Mouse (Mus musculus) midbrain, embryonic 11.5 days (tissue): ENCODE data around the gene Arf5. TPM values are rescaled to one million over a fixed set of nuclear protein-coding genes. Genes with fewer than 3 reads are reported as not detected.

Experiments
- ATAC-seq: fragments of 200-750 bp; cut with Nextera tagmentation; 2 replicates; pipeline ENCODE4 v1.8.0; 2017; ENCODE audit warnings: moderate TSS enrichment, moderate library complexity; ENCODE audit not compliant: low FRiP score
- DNase-seq: peaks from one replicate; pipeline ENCODE4 v3.0.0; 2015; ENCODE audit warnings: low spot score; ENCODE audit errors: missing footprints
- H3K27ac ChIP-seq: fragments of 300-500 bp; sonication (generic); 2 replicates; pipeline ENCODE4 v1.5.1; 2014; ENCODE audit warnings: low read depth, low read length
- H3K27me3 ChIP-seq: fragments of 300-500 bp; sonication (generic); 2 replicates; pipeline ENCODE4 v1.6.1; 2014; ENCODE audit warnings: mild to moderate bottlenecking, low read length, moderate library complexity, mixed read lengths; ENCODE audit not compliant: control insufficient read depth, insufficient read depth
- H3K36me3 ChIP-seq: fragments of 300-500 bp; sonication (generic); 2 replicates; pipeline ENCODE4 v1.6.1; 2014; ENCODE audit warnings: mild to moderate bottlenecking, low read length, moderate library complexity, mixed read lengths; ENCODE audit not compliant: control insufficient read depth, insufficient read depth
- H3K4me1 ChIP-seq: fragments of 300-500 bp; sonication (generic); 2 replicates; pipeline ENCODE4 v1.6.1; 2014; ENCODE audit warnings: low read length; ENCODE audit not compliant: control insufficient read depth, insufficient read depth
- H3K4me2 ChIP-seq: fragments of 300-500 bp; sonication (generic); 2 replicates; pipeline ENCODE4 v1.6.1; 2014; ENCODE audit warnings: mild to moderate bottlenecking, moderate library complexity
- H3K4me3 ChIP-seq: fragments of 300-500 bp; sonication (generic); 2 replicates; pipeline ENCODE4 v1.5.1; 2014; ENCODE audit warnings: low read depth, low read length
- H3K9ac ChIP-seq: fragments of 300-500 bp; sonication (generic); 2 replicates; pipeline ENCODE4 v1.6.1; 2014; ENCODE audit warnings: low read length
- H3K9me3 ChIP-seq: fragments of 300-500 bp; sonication (generic); 2 replicates; pipeline ENCODE4 v1.6.1; 2016; ENCODE audit warnings: low read length; ENCODE audit not compliant: control insufficient read depth
- WGBS: fragments of 180-500 bp; shearing (Covaris S2); extraction: QIAGEN DNeasy Blood & Tissue Kit; methylation state at CpG from one replicate; pipeline ENCODE4 v1.1.7; 2014; 5-methylcytosine and 5-hydroxymethylcytosine counted together
- polyA plus RNA-seq: library from polyadenylated mRNA; unstranded; fragments of >200 nt; fragmentation: Nextera tagmentation; extraction: Ambion mirVana; gene quantifications from 2 replicates; pipeline ENCODE4 v1.2.1, GENCODE M21; 2014

Arf5 gene
- polyA plus RNA-seq = 307 and 332 TPM in 2 replicates

DNA sequence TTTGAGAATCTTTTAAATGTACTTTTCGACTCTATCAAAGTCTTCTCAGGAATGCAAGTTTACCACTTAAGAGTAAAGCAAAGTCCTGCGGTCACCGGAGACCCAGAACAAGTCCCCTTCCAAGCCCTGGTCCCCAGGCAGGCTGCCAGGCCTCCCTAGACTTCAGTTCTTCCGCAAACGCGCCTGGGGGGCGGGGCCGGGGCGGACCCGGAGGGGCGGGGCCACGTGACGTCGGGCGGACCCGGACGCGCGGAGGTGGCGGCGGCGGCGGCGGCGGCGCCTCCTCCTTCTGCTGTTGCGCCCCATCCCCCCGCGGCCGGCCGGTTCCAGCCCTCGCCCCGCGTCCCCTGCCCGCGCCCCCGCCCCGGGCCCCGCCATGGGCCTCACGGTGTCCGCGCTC, at the start of gene Arf5:
Arf5 (plus strand) TSS at position 248 of the 400 bp plus-strand sequence.
- peak within 1 kb of the TSS; percentile 73 for H3K4me2 ChIP-seq
- peaks cover 3% of the 10 kb centered on the region; the same call in 1 of the 2 replicates for H3K36me3 ChIP-seq
- no peaks in the 10 kb centered on the region for H3K27me3 ChIP-seq
- ATAC-seq (peak; percentile 83), DNase-seq (peak; percentile 99)
- peaks cover 27% of the 10 kb centered on the region for H3K4me1 ChIP-seq
- peak within 1 kb of the TSS; percentile 57 for H3K27ac ChIP-seq
- H3K9ac ChIP-seq = peak within 1 kb of the TSS; percentile 95
- H3K9me3 ChIP-seq = no peaks in the 10 kb centered on the region
- H3K4me3 ChIP-seq = peak within 1 kb of the TSS; percentile 92
- 1% methylated on average over 34 of the region's 42 CpGs for WGBS

DNA sequence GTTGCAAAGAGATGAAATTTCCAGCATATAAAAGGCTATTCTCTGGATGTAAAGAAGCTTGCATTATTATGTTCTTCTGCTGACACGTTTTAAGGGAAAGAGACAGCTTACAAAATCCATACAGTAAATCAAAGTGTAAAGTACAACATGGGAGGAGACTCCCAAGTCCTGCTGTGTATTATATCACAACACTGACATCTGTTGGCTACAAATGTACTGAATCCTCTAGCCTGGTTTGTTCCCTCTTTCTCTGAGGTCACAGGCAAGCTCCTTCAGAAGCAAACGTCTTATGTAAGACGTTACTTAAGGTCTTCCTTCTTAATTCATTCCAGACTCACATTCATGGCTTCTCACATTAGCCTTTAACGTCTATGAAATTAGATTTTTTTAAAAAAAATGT, 41.4 kb upstream of the Arf5 start:
- H3K9ac ChIP-seq = no peak overlapping the region
- no peak for ATAC-seq

DNA sequence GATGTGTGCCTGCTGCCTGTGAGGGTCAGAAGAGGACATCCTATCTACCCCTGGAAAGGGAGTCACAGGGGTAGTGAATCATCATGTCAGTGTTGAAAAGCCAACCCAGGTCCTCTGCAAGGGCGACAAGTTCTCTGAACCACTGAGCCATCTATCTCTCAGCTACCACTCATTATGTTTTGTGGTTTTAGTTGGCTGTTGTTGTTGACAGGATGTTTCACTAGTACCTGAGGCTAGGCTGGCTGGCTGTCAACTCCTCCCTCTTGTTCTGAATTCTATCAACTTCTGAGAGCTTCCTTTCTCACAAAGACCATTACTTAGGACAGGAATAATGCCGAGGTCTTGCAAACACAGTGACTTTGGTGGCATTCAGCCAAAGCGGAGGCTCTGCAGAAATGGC, 38.2 kb upstream of the Arf5 start:
- Histone ChIP-seq H3K27ac (no peak overlapping the region), H3K9me3 (no peaks in the 10 kb centered on the region), H3K36me3 (no peaks in the 10 kb centered on the region), H3K4me2 (no peak overlapping the region), H3K27me3 (no peaks in the 10 kb centered on the region), H3K4me1 (no peaks in the 10 kb centered on the region), H3K9ac (no peak overlapping the region), H3K4me3 (no peak overlapping the region)
- DNase-seq = no peak
- WGBS = 87% methylated on average over 3 of the region's 3 CpGs
- no peak for ATAC-seq

More for the DNA sequence above, 41.4 kb upstream of the Arf5 start:
- H3K4me3 ChIP-seq = no peak overlapping the region
- no peaks in the 10 kb centered on the region for H3K4me1 ChIP-seq
- H3K27ac ChIP-seq = no peak overlapping the region
- H3K27me3 ChIP-seq = no peaks in the 10 kb centered on the region
- H3K4me2 ChIP-seq = no peak overlapping the region
- H3K36me3 ChIP-seq = no peaks in the 10 kb centered on the region
- DNase-seq = peak; percentile 6
- H3K9me3 ChIP-seq = no peaks in the 10 kb centered on the region
- 73% methylated on average over 4 of the region's 4 CpGs for WGBS

DNA sequence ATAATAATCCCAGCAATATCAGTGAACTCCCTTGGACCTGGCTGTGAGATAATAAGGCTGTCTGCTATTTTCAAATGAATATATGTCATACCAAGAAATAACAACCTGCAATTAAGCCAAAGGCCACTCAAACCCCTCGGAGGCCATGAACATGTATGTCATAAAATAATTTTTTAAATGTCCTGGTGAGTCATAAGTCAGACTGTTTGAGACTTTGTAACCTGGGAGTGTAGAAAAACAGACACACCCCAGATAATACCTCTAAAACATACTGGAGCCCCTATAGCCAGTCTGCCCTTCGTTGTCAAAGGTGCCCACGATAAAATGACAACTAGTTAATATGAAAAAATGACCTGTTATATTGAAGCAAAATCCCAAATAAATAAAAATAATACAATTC, 34.3 kb upstream of the Arf5 start:
- DNase-seq = no peak
- WGBS = 91% methylated on average over 3 of the region's 3 CpGs

DNA sequence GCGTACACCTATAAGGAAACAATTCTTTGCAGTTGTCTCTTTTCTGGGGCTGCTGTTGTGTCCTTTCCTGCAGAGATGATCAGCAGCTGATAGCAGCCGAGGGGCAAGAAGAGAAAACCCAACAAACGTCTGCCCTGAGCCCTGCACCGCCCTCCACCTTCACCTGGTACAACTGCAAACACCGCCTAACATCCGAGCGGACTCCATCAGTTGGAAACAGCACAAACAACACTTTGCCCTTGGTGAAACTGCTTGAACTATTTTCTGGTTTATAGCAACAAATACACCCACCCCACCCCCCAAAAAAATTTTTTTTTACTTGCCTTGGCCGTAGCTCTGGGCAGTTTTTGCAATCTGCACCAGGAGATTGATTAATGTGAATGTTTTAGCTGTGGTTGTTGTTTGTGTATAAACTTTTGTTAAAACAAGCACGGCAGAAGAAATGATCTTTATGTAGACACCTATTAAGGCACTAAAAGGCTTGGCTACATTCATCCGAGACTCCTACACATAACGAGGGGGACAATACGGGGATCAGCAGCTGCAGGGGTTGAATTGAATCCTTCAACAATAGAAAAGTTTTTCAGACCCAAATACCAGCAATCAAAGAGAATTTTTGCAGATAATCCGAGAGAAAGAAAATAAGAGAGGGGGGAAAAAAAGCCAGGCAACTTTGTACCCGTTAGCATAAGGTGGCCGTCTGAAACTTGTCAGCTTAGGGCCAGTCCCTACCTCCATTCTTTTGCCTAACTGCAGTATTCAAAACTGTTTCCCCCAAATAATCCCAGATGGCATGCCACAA, 27.1 kb upstream of the Arf5 start:
- peaks cover 2% of the 10 kb centered on the region; the same call in 1 of the 2 replicates for H3K4me1 ChIP-seq
- DNase-seq = peak; percentile 94
- peak; percentile 47 for ATAC-seq
- no peaks in the 10 kb centered on the region for H3K36me3 ChIP-seq
- 11% methylated on average over 15 of the region's 15 CpGs for WGBS
- H3K4me2 ChIP-seq = peak overlapping the region; percentile 69
- H3K27me3 ChIP-seq = 0 out of 2 replicates have a peak, but pooled peaks cover 2% of the 10 kb centered on the region
- peak overlapping the region; percentile 87 for H3K27ac ChIP-seq
- H3K9ac ChIP-seq = peak overlapping the region; percentile 80
- peaks cover 4% of the 10 kb centered on the region for H3K9me3 ChIP-seq
- H3K4me3 ChIP-seq = peak overlapping the region; percentile 50

More for the DNA sequence above, 34.3 kb upstream of the Arf5 start:
- ATAC-seq = no peak
- no peaks in the 10 kb centered on the region for H3K4me1 ChIP-seq
- no peaks in the 10 kb centered on the region for H3K9me3 ChIP-seq
- H3K27me3 ChIP-seq = no peaks in the 10 kb centered on the region
- no peak overlapping the region for H3K9ac ChIP-seq
- no peak overlapping the region for H3K4me3 ChIP-seq
- H3K4me2 ChIP-seq = no peak overlapping the region
- no peak overlapping the region for H3K27ac ChIP-seq
- H3K36me3 ChIP-seq = no peaks in the 10 kb centered on the region

DNA sequence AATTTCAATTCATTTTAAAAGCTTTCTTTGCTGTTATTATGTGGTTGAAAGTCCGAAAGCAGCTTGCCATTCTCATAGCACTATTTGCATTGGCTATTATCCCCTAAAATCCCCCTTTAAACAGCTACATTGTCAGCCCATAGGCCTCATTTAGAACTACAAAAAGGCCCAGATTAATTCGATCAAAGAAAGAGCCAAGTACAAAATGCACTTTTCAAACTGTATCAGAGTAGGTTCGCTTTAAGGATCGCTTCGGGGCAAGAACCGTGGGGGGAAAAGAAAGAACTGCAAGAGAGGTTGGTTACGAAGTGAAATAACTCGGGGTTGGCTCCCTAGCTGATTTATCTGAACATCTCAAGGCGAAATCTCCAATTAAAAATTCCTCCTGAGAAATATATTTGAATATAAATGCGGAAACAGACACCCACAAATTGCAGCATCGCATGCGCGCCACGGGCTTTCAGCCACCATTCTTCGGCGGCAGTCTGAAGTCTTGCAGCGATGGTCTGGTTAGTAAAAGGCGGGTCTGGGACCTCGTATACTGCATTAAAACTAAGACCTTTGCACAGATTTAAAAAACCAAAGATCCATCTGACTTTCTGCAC, 26.4 kb upstream of the Arf5 start:
- peak; percentile 52 for ATAC-seq
- 0% methylated on average over 19 of the region's 19 CpGs for WGBS

DNA sequence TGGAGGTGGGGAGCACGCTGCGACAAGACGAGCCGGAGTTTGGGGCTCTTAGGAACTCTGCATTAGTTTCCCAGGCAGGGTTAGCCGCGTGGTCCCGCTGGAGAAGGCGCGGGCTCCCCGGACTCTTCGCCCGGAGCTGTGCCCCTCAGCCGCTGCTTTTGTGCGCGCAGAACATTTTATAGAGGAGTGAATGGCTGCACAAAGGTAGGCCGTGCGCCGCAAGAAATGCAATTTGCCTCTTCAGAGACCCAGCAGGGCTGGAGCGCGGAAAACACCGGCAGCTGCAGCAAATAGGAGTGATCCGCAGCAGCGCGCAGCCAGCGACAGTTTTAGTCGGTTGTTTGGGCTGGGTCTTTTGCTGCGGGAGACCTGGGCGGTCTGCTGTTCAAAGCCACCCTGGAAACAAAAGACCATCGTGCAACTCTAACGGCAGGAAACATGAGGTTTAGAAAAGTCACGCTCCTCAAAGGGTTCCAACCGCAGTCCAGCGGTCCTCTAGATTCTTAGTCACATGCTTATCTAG, 25.6 kb upstream of the Arf5 start, which contains the start of gene Zfp800:
Zfp800 (minus strand) TSS at position 325 of the 523 bp plus-strand sequence.
- DNase-seq (peak; percentile 97), ATAC-seq (peak; percentile 69)
- Histone ChIP-seq H3K36me3 (no peaks in the 10 kb centered on the region), H3K9me3 (peaks cover 4% of the 10 kb centered on the region), H3K27ac (peak within 1 kb of the TSS; percentile 87), H3K9ac (peak within 1 kb of the TSS; percentile 80), H3K27me3 (0 out of 2 replicates have a peak, but pooled peaks cover 2% of the 10 kb centered on the region), H3K4me1 (peaks cover 2% of the 10 kb centered on the region; the same call in 1 of the 2 replicates), H3K4me2 (peak within 1 kb of the TSS; percentile 69), H3K4me3 (peak within 1 kb of the TSS; percentile 50)
- WGBS = under 1% methylated on average over 33 of the region's 33 CpGs

More for the DNA sequence above, 26.4 kb upstream of the Arf5 start:
- Histone ChIP-seq H3K9me3 (peaks cover 4% of the 10 kb centered on the region), H3K27ac (peak overlapping the region; percentile 87), H3K4me3 (peak overlapping the region; percentile 50), H3K9ac (peak overlapping the region; percentile 80), H3K36me3 (no peaks in the 10 kb centered on the region), H3K27me3 (0 out of 2 replicates have a peak, but pooled peaks cover 2% of the 10 kb centered on the region), H3K4me2 (peak overlapping the region; percentile 69), H3K4me1 (peaks cover 2% of the 10 kb centered on the region; the same call in 1 of the 2 replicates)
- DNase-seq = peak; percentile 97

DNA sequence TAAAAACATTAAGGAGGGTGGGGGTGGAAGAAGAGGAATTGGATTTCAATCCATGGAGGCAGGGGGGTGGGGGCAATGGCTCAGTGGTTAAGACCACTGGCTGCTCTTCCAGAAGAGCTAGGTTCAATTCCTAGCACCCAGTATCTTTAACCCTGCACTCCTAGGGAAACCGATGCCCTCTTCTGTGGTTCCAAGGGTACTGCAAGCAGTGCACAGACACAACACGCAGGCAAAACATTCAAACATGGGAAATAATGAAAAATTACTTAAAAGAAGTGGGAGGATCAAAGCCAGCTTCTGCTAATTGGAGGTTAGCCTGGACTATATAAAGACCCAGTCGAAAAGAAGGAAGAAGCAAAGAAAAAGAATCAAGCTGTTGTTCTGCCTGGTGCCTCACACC, 24.6 kb upstream of the Arf5 start:
- Histone ChIP-seq H3K4me3 (no peak overlapping the region), H3K27ac (no peak overlapping the region), H3K4me2 (no peak overlapping the region), H3K4me1 (peaks cover 2% of the 10 kb centered on the region; the same call in 1 of the 2 replicates), H3K36me3 (no peaks in the 10 kb centered on the region), H3K9ac (no peak overlapping the region), H3K9me3 (peaks cover 4% of the 10 kb centered on the region), H3K27me3 (0 out of 2 replicates have a peak, but pooled peaks cover 2% of the 10 kb centered on the region)
- WGBS = 89% methylated on average over 3 of the region's 3 CpGs
- DNase-seq (no peak), ATAC-seq (no peak)
